Mouse (Mus musculus): ENCODE results near the gene Ccdc114. TPM values are rescaled to one million over a fixed set of nuclear protein-coding genes. Genes with fewer than 3 reads are reported as not detected.
"Not testable (repeated sequence)": the region's sequence is repeated elsewhere in the genome, so short reads cannot be mapped to it uniquely, and the experiment has no call there.

The Ccdc114 gene
- polyA plus RNA-seq, 1 experiment from 2014 or later = 4.1 TPM

GRCm38 (mm10) chr7:45919761-45920160 lies 4.1 kb upstream of the Ccdc114 start:
- H3K27ac ChIP-seq = no peak overlapping the region
- no peak overlapping the region for H3K4me2 ChIP-seq (replicated peaks)
- H3K4me3 ChIP-seq (replicated peaks) = no peak overlapping the region
- no peak for ATAC-seq
- H3K9me3 ChIP-seq = no peaks in the 10 kb centered on the region
- peaks cover 13% of the 10 kb centered on the region; the same call in 1 of the 2 replicates for H3K27me3 ChIP-seq
- H3K4me1 ChIP-seq (replicated peaks) = peaks cover 30% of the 10 kb centered on the region
- H3K9ac ChIP-seq (replicated peaks) = 0 out of 2 replicates have a peak overlapping the region, but pooled peaks have one; percentile 11
- no peaks in the 10 kb centered on the region for H3K36me3 ChIP-seq
- 78% methylated on average over 4 of the region's 4 CpGs for WGBS

GRCm38 (mm10) chr7:45920583-45921241 lies 3.2 kb upstream of the Ccdc114 start:
- H3K4me2 ChIP-seq (replicated peaks) = no peak overlapping the region
- ATAC-seq = no peak
- peaks cover 30% of the 10 kb centered on the region for H3K4me1 ChIP-seq (replicated peaks)
- H3K27ac ChIP-seq = no peak overlapping the region
- no peaks in the 10 kb centered on the region for H3K36me3 ChIP-seq
- H3K9me3 ChIP-seq = no peaks in the 10 kb centered on the region
- peaks cover 13% of the 10 kb centered on the region; the same call in 1 of the 2 replicates for H3K27me3 ChIP-seq
- H3K4me3 ChIP-seq (replicated peaks) = no peak overlapping the region; the same call in 1 of the 2 replicates
- WGBS = 54% methylated on average over 9 of the region's 9 CpGs
- peak overlapping the region; percentile 11; the same call in 1 of the 2 replicates for H3K9ac ChIP-seq (replicated peaks)

GRCm38 (mm10) chr7:45921242-45921621 lies 2.6 kb upstream of the Ccdc114 start, which contains the start of gene Emp3:
Gene Emp3 (minus strand): TSS chr7:45921404.
- Histone ChIP-seq H3K27me3 (peaks cover 13% of the 10 kb centered on the region; the same call in 1 of the 2 replicates), H3K4me2 (replicated peaks) (no peak within 1 kb of the TSS; the same call in 1 of the 2 replicates), H3K9me3 (no peaks in the 10 kb centered on the region), H3K4me3 (replicated peaks) (no peak within 1 kb of the TSS; the same call in 1 of the 2 replicates), H3K4me1 (replicated peaks) (peaks cover 25% of the 10 kb centered on the region), H3K36me3 (no peaks in the 10 kb centered on the region), H3K27ac (0 out of 2 replicates have a peak within 1 kb of the TSS, but pooled peaks have one; percentile 73), H3K9ac (replicated peaks) (peak within 1 kb of the TSS; percentile 11; the same call in 1 of the 2 replicates)
- no peak for ATAC-seq
- WGBS = 56% methylated on average over 9 of the region's 9 CpGs

- Histone ChIP-seq H3K4me3 (replicated peaks) (no peak overlapping the region), H3K4me2 (replicated peaks) (peak overlapping the region; percentile 63; the same call in 1 of the 2 replicates), H3K4me1 (replicated peaks) (peaks cover 17% of the 10 kb centered on the region), H3K9me3 (0 out of 2 replicates have a peak, but pooled peaks cover 2% of the 10 kb centered on the region), H3K36me3 (no peaks in the 10 kb centered on the region), H3K27me3 (peaks cover 13% of the 10 kb centered on the region; the same call in 1 of the 2 replicates), H3K27ac (peak overlapping the region; percentile 73; the same call in 1 of the 2 replicates), H3K9ac (replicated peaks) (peak overlapping the region; percentile 50; the same call in 1 of the 2 replicates)
- no peak for ATAC-seq
- 88% methylated on average over 12 of the region's 12 CpGs for WGBS
Observed at GRCm38 (mm10) chr7:45921950-45922600, 1.8 kb upstream of the Ccdc114 start.

- Histone ChIP-seq H3K4me3 (replicated peaks) (peak overlapping the region; percentile 46), H3K27me3 (peaks cover 19% of the 10 kb centered on the region), H3K36me3 (no peaks in the 10 kb centered on the region), H3K9me3 (0 out of 2 replicates have a peak, but pooled peaks cover 6% of the 10 kb centered on the region), H3K27ac (peak overlapping the region; percentile 73), H3K4me1 (replicated peaks) (peaks cover 8% of the 10 kb centered on the region), H3K4me2 (replicated peaks) (peak overlapping the region; percentile 63), H3K9ac (replicated peaks) (peak overlapping the region; percentile 50)
- peak; percentile 90 for ATAC-seq
- under 1% methylated on average over 37 of the region's 37 CpGs for WGBS
Observed at GRCm38 (mm10) chr7:45922928-45923761, 727 bp upstream of the Ccdc114 start.

- 0 out of 2 replicates have a peak, but pooled peaks cover 6% of the 10 kb centered on the region for H3K9me3 ChIP-seq
- 12% methylated on average over 14 of the region's 14 CpGs for WGBS
- H3K4me2 ChIP-seq (replicated peaks) = peak overlapping the region; percentile 63
- no peaks in the 10 kb centered on the region for H3K36me3 ChIP-seq
- 0 out of 2 replicates have a peak overlapping the region, but pooled peaks have one; percentile 6 for H3K4me3 ChIP-seq (replicated peaks)
- peaks cover 11% of the 10 kb centered on the region for H3K4me1 ChIP-seq (replicated peaks)
- no peak overlapping the region for H3K27ac ChIP-seq
- no peak overlapping the region for H3K9ac ChIP-seq (replicated peaks)
- ATAC-seq = 0 out of 2 replicates have a peak, but pooled peaks have one; percentile 12
- H3K27me3 ChIP-seq = peaks cover 22% of the 10 kb centered on the region
Observed at GRCm38 (mm10) chr7:45924429-45924816, 551 bp downstream of the Ccdc114 start.

GRCm38 (mm10) chr7:45928626-45929295 lies 4.9 kb downstream of the Ccdc114 start:
- Histone ChIP-seq H3K4me2 (replicated peaks) (peak overlapping the region; percentile 28), H3K27me3 (peaks cover 9% of the 10 kb centered on the region), H3K4me1 (replicated peaks) (peaks cover 3% of the 10 kb centered on the region; the same call in 1 of the 2 replicates), H3K4me3 (replicated peaks) (no peak overlapping the region), H3K27ac (no peak overlapping the region), H3K9me3 (peaks cover 6% of the 10 kb centered on the region; the same call in 1 of the 2 replicates), H3K9ac (replicated peaks) (no peak overlapping the region), H3K36me3 (0 out of 2 replicates have a peak, but pooled peaks cover 3% of the 10 kb centered on the region)
- ATAC-seq = no peak
- 13% methylated on average over 20 of the region's 23 CpGs for WGBS

- ATAC-seq = no peak
- Histone ChIP-seq H3K4me2 (replicated peaks) (no peak overlapping the region), H3K4me3 (replicated peaks) (no peak overlapping the region), H3K27ac (no peak overlapping the region), H3K27me3 (peaks cover 9% of the 10 kb centered on the region), H3K4me1 (replicated peaks) (peaks cover 3% of the 10 kb centered on the region; the same call in 1 of the 2 replicates), H3K36me3 (0 out of 2 replicates have a peak, but pooled peaks cover 3% of the 10 kb centered on the region), H3K9ac (replicated peaks) (no peak overlapping the region), H3K9me3 (peaks cover 6% of the 10 kb centered on the region; the same call in 1 of the 2 replicates)
- 82% methylated on average over 1 of the region's 1 CpGs for WGBS
Observed at GRCm38 (mm10) chr7:45929688-45930087, 5.8 kb downstream of the Ccdc114 start.

- H3K27ac ChIP-seq; H3K27me3 ChIP-seq; H3K9ac ChIP-seq (replicated peaks); H3K4me3 ChIP-seq (replicated peaks); H3K9me3 ChIP-seq; H3K36me3 ChIP-seq; H3K4me1 ChIP-seq (replicated peaks); ATAC-seq; H3K4me2 ChIP-seq (replicated peaks): not testable (repeated sequence)
- 93% methylated on average over 12 of the region's 12 CpGs for WGBS
Observed at GRCm38 (mm10) chr7:45933766-45934165, 9.9 kb downstream of the Ccdc114 start.

- Histone ChIP-seq H3K9ac (replicated peaks) (no peak overlapping the region), H3K27ac (no peak overlapping the region), H3K36me3 (0 out of 2 replicates have a peak, but pooled peaks cover 3% of the 10 kb centered on the region), H3K9me3 (no peaks in the 10 kb centered on the region; the same call in 1 of the 2 replicates), H3K27me3 (no peaks in the 10 kb centered on the region), H3K4me1 (replicated peaks) (no peaks in the 10 kb centered on the region), H3K4me2 (replicated peaks) (no peak overlapping the region), H3K4me3 (replicated peaks) (no peak overlapping the region)
- 28% methylated on average over 7 of the region's 7 CpGs for WGBS
- peak; percentile 82 for ATAC-seq
Observed at GRCm38 (mm10) chr7:45935114-45935513, 11.2 kb downstream of the Ccdc114 start.

GRCm38 (mm10) chr7:45939836-45940235 lies 16.0 kb downstream of the Ccdc114 start:
- Histone ChIP-seq H3K9me3 (no peaks in the 10 kb centered on the region), H3K4me3 (replicated peaks) (no peak overlapping the region), H3K4me2 (replicated peaks) (no peak overlapping the region), H3K9ac (replicated peaks) (no peak overlapping the region), H3K27ac (no peak overlapping the region), H3K27me3 (no peaks in the 10 kb centered on the region), H3K4me1 (replicated peaks) (no peaks in the 10 kb centered on the region), H3K36me3 (no peaks in the 10 kb centered on the region)
- WGBS = 39% methylated on average over 2 of the region's 2 CpGs
- no peak for ATAC-seq
